Mouse (Mus musculus): Measurements from ENCODE around the gene Hoxd10. TPM values are rescaled to one million over a fixed set of nuclear protein-coding genes. Genes with fewer than 3 reads are reported as not detected.

Gene Hoxd10
- total RNA-seq, 2 experiments from 2014 or later = 1.5 to 4.5 TPM

Small RNA genes lying within 50 kb of the gene (microRNA-seq; reads per million reads assigned to microRNA genes)
- gene Gm44463 (ENCODE audit: borderline replicate concordance in 2 of 2) (0 reads per million in 2 experiments), gene Mir10b (ENCODE audit: borderline replicate concordance in 2 of 2) (15,115 to 33,849 reads per million in 2 experiments)

Other genes starting within 250 kb of the Hoxd10 start
- gene Lnpk, start 112.5 kb upstream of the Hoxd10 start, total RNA-seq (2021) = 10 to 100 TPM; 43.6 to 48.4 TPM
- under 1 TPM in 1 of 2 experiments, not detected in 1; 0.08 TPM for gene Evx2, start 32.4 kb upstream of the Hoxd10 start, total RNA-seq (2021)
- not detected for gene Hoxd13, start 23.6 kb upstream of the Hoxd10 start, total RNA-seq (2021)
- not detected for gene Hoxd12, start 16.9 kb upstream of the Hoxd10 start, total RNA-seq (2021)
- gene Hoxd11, start 12.4 kb upstream of the Hoxd10 start, total RNA-seq (2021) = under 1 TPM in 1 of 2 experiments, not detected in 1; 0.26 TPM
- gene Hoxd9, start 5.8 kb downstream of the Hoxd10 start, total RNA-seq (2021) = 10 to 100 TPM in 1 of 2 experiments, 1 to 10 TPM in 1; 5.7 to 14.7 TPM
- 10 to 100 TPM; 11.7 to 30.6 TPM for gene Hoxd8, start 12.7 kb downstream of the Hoxd10 start, total RNA-seq (2021)
- not detected for gene Hoxd3, start 20.0 kb downstream of the Hoxd10 start, total RNA-seq (2021)
- 1 to 10 TPM; 1.4 to 2.2 TPM for gene Hoxd4, start 20.0 kb downstream of the Hoxd10 start, total RNA-seq (2021)
- under 1 TPM in 1 of 2 experiments, not detected in 1; 0.27 TPM for gene Gm28230, start 34.8 kb downstream of the Hoxd10 start, total RNA-seq (2021)
- not detected for gene Hoxd1, start 71.1 kb downstream of the Hoxd10 start, total RNA-seq (2021)
- 10 to 100 TPM; 33.2 to 43.5 TPM for gene Mtx2, start 133.9 kb downstream of the Hoxd10 start, total RNA-seq (2021)

Measured in gastrocnemius, postnatal 25 days (tissue).